Mouse (Mus musculus) retina, postnatal 1 day (tissue): ENCODE results near the gene Ubtd2.
"Not testable (repeated sequence)": the region's sequence is repeated elsewhere in the genome, so short reads cannot be mapped to it uniquely, and the experiment has no call there.

ENCODE experiments used
- DNase-seq: peaks from one replicate; pipeline ENCODE4 v3.0.0-alpha.2; 2012

The Ubtd2 gene

GRCm38 (mm10) chr11:32471925-32472324 lies 16.8 kb downstream of the Ubtd2 start:
- DNase-seq, result no peak

- DNase-seq, result no peak
Observed at GRCm38 (mm10) chr11:32474725-32475124, 19.6 kb downstream of the Ubtd2 start.

- no peak for DNase-seq
Observed at GRCm38 (mm10) chr11:32475487-32476236, 20.5 kb downstream of the Ubtd2 start.

- no peak for DNase-seq
Observed at GRCm38 (mm10) chr11:32481525-32481924, 26.4 kb downstream of the Ubtd2 start.

GRCm38 (mm10) chr11:32485290-32485689 lies 30.1 kb downstream of the Ubtd2 start:
- no peak for DNase-seq

GRCm38 (mm10) chr11:32486621-32487020 lies 31.5 kb downstream of the Ubtd2 start:
- no peak for DNase-seq

- DNase-seq, result no peak
Observed at GRCm38 (mm10) chr11:32487501-32487900, 32.3 kb downstream of the Ubtd2 start.

GRCm38 (mm10) chr11:32488344-32488743 lies 33.2 kb downstream of the Ubtd2 start:
- DNase-seq, result no peak

GRCm38 (mm10) chr11:32488808-32489670 lies 33.9 kb downstream of the Ubtd2 start:
- no peak for DNase-seq

GRCm38 (mm10) chr11:32491079-32491478 lies 35.9 kb downstream of the Ubtd2 start:
- no peak for DNase-seq

- DNase-seq, result no peak
Observed at GRCm38 (mm10) chr11:32493312-32493711, 38.1 kb downstream of the Ubtd2 start.

GRCm38 (mm10) chr11:32495283-32495682 lies 40.1 kb downstream of the Ubtd2 start:
- no peak for DNase-seq

- no peak for DNase-seq
Observed at GRCm38 (mm10) chr11:32498757-32499535, 43.8 kb downstream of the Ubtd2 start.

GRCm38 (mm10) chr11:32499931-32500330 lies 44.8 kb downstream of the Ubtd2 start:
- DNase-seq, result no peak

GRCm38 (mm10) chr11:32503711-32504110 lies 48.5 kb downstream of the Ubtd2 start:
- DNase-seq, result no peak

- DNase-seq, result no peak
Observed at GRCm38 (mm10) chr11:32505091-32505739, 50.0 kb downstream of the Ubtd2 start.

GRCm38 (mm10) chr11:32510930-32511329 lies 55.8 kb downstream of the Ubtd2 start:
- DNase-seq, result no peak

- not testable (repeated sequence) for DNase-seq
Observed at GRCm38 (mm10) chr11:32514853-32515252, 59.7 kb downstream of the Ubtd2 start.

GRCm38 (mm10) chr11:32516091-32516490 lies 60.9 kb downstream of the Ubtd2 start:
- no peak for DNase-seq

- no peak for DNase-seq
Observed at GRCm38 (mm10) chr11:32516916-32517712, 61.9 kb downstream of the Ubtd2 start.

GRCm38 (mm10) chr11:32518770-32519169 lies 63.6 kb downstream of the Ubtd2 start:
- DNase-seq, result no peak

- DNase-seq, result no peak
Observed at GRCm38 (mm10) chr11:32519354-32519753, 64.2 kb downstream of the Ubtd2 start.
